Mouse (Mus musculus) embryo, embryonic 9.5 days (tissue): ENCODE measurements around the gene Zfp964.
"Not testable (repeated sequence)": the region's sequence is repeated elsewhere in the genome, so short reads cannot be mapped to it uniquely, and the experiment has no call there.

Source experiments
- DNase-seq: peaks from one replicate; pipeline ENCODE4 v3.0.0-alpha.2; 2017; ENCODE audit errors: extremely low spot score

Gene Zfp964

DNA sequence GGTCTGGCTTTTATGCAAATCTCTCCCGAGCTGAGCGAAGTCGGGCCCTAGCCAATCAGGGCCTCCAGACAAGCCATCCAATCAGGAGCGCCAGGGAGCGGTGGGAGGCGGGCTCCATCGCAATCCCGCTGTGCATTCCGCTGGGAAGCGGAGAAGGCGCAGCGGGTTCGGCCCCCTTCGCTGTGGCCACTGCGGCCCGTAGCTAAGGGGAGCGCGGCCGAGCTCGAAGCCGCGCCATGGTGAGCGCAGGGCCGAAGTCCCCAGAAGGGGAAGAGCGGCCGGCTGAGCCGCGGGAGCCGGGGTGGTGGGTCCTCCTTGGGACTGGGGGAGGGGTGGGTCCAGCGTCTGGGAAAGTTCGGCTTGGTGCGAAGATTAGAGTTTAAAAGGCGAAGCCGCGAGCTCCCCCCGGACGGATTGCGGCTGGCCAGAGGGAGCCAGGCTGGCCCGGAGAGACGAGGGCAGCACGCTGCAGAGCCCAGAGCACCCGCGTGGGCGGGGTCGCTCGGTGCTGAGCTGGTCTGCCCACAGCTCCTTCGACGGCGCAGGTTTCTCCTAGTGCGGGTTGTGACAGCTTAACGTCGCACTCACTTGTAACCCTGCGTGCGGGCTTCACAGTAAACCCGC, at the start of gene Zfp964:
Gene Zfp964, plus strand, starts transcription at position 122 of the 624 bp plus-strand sequence.
- DNase-seq = peak; percentile 92

DNA sequence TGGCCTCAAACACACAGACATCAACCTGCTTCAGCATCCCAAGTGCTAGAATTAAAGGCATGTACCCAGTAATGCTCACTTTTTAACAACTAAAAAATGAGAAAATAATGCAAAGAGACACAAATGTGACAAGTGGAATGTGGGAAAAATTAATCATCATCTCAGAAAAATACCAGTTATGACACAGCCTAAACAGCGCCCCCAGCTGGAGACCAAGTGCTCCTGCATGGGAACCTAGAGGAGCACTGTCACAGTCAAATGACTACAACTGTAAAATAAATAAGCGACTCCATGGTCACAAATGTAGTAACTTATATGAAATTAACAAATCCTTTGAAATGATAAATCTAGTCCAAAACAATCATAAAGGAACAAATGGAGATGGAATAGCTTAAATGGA, 39.6 kb upstream of the Zfp964 start:
- DNase-seq = no peak

GRCm38 (mm10) chr8:69618078-69618477, 36.2 kb upstream of the Zfp964 start:
- no peak for DNase-seq

DNA sequence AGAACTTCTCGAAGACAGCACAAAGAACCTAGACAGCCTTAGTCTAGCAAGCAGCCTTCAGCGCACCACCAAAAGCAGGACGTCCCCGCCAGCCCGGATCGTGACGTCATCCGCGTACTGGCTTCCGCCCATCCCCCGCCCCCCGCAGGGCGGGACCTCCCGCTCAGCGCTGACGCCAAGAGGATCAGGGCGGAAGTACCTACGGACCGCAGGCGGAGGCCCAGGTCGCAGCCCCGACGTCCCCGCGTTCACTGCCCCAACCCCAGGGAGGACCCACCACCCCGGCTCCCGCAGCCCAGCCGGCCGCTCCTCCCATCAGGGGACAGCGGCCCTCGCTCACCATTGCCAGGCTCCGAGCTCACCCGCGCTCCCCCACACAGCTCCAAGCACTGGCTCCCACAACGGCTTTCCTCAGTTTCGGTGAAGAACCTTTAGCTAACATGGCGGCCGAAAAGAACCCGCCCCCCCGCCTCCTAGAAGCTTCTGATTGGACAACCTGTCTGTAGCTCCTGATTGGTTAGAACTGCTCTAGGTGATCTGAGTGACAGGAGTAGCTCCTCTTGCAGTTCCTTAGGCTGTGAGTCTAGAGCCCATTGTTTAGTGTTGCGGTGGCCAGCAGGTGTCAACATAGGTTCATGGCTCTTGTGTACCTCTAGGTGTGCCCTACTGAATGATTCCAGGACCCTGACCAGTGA, 29.0 kb upstream of the Zfp964 start, which contains the start of gene Zfp868:
Gene Zfp868, minus strand, starts transcription at position 454 of the 695 bp plus-strand sequence.
- peak; percentile 97 for DNase-seq

- DNase-seq = no peak
Observed at GRCm38 (mm10) chr8:69653808-69654357, 396 bp upstream of the Zfp964 start.

DNA sequence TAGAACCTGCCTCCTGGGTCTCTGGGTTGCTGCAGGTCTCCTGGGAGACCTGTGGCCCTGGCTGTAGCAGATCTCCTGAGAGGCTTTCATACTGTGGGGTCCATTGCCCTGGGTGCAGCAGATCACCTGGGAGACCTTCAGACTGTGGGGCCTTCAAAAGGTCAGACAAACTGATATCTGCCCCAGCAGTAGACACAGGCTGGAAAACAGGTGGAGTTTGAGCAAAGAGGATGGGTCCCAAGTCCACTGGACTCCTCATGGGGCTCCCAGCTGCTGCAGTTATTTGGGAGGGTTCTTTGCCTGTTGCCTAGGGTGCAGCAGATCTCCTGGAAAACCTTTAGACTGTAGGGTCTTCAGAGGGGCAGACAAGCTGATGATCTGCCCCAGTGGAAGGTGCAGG, 7.0 kb downstream of the Zfp964 start:
- DNase-seq = no peak

GRCm38 (mm10) chr8:69665051-69665450, 10.8 kb downstream of the Zfp964 start:
- not testable (repeated sequence) for DNase-seq

DNA sequence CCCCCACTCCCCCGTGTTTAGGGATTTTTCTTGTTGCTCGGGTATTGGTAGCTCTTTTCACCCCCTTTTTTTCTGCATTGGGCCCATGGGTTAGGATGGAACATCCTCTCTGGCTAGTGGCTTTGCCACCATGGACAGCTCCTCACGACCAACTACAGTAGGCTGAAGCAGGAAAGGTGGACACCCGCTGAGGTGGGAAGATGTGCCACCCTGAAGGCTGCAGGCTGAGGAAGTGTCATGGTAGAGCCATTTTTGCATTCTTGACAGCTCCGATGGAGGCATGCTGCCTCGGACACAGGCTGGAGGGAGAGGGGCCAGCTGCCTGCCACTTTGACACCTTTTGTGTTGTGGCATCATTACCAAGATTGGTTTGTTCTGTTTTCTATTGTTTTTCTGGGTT, 47.5 kb downstream of the Zfp964 start:
- no peak for DNase-seq

DNA sequence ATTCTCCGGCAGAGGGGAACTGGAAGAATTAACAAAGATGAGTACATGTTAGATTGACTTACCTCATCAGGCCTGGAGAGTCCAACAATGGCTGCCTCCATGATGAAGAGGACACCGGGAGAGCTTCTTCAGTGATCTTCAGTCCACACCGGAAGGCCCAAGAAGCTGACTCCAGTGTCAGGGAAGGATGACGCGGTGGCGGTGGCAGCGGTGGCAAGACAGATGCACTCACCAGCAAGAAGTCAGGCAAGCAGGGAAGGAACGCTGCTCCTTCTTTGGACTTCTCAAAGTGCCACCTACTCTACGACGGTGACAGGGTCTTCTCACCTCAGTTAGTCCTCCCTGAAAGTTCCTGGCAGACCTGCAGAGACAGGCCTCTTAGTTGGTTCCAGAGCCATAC, 56.3 kb downstream of the Zfp964 start, which contains the start of gene Zfp869:
Gene Zfp869, minus strand, starts transcription at position 101 of the 400 bp plus-strand sequence.
- not testable (repeated sequence) for DNase-seq

DNA sequence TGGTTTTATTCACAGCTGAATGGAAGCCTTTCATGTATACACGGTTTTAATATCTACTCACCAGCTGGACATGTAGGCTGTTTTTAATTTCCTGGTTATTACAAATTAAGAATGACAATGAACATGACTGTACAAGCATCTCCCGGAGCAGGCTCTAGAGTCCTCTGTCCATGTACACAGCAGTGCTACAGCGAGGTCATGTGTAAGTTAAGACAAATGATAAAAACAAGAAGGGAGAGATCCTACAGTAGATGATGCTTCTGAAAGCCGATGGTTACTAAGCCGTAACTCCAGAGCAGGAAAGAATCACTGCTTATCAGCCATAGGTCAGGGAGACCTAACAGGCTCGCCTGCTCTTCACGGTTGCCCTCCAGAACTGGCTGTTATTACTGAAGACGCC, 59.2 kb downstream of the Zfp964 start:
- no peak for DNase-seq

DNA sequence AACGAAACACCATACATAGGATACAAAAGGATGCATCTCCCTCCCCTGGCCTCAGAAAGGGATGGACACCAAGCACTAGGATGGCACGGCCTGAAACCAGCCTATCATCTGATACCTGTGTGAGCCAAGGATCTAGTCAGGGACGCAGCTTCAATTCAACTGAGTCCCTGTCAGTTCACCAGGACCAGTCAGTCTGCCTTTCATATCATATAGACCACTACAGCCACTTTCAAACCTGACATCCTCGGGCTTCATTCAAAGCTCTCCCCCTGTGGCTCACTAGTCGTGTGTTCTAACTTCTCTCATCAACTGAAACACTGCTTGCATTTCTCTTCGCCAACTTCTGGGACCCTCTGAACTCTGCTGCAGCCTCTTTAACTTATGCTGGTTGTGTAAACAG, 61.1 kb downstream of the Zfp964 start:
- no peak for DNase-seq
